Mouse (Mus musculus): ENCODE data around the gene Ttn. TPM values are rescaled to one million over a fixed set of nuclear protein-coding genes. Genes with fewer than 3 reads are reported as not detected.

The Ttn gene
- total RNA-seq, 1 experiment from 2014 or later = 0.38 TPM

GRCm38 (mm10) chr2:76885855-76886254, 96.5 kb downstream of the Ttn start:
- ATAC-seq (replicated peaks; ENCODE audit: insufficient number of reproducible peaks, low FRiP score, low TSS enrichment, poor library complexity, severe bottlenecking) = no peak

GRCm38 (mm10) chr2:76881406-76881805, 100.9 kb downstream of the Ttn start:
- ATAC-seq (replicated peaks; ENCODE audit: insufficient number of reproducible peaks, low FRiP score, low TSS enrichment, poor library complexity, severe bottlenecking) = no peak

- no peak for ATAC-seq (replicated peaks; ENCODE audit: insufficient number of reproducible peaks, low FRiP score, low TSS enrichment, poor library complexity, severe bottlenecking)
These were observed 106.8 kb downstream of the Ttn start for GRCm38 (mm10) chr2:76875587-76875986.

GRCm38 (mm10) chr2:76866928-76867327, 115.4 kb downstream of the Ttn start:
- ATAC-seq (replicated peaks; ENCODE audit: insufficient number of reproducible peaks, low FRiP score, low TSS enrichment, poor library complexity, severe bottlenecking) = no peak

GRCm38 (mm10) chr2:76865497-76865896, 116.8 kb downstream of the Ttn start:
- no peak for ATAC-seq (replicated peaks; ENCODE audit: insufficient number of reproducible peaks, low FRiP score, low TSS enrichment, poor library complexity, severe bottlenecking)

- no peak for ATAC-seq (replicated peaks; ENCODE audit: insufficient number of reproducible peaks, low FRiP score, low TSS enrichment, poor library complexity, severe bottlenecking)
These were observed 121.0 kb downstream of the Ttn start for GRCm38 (mm10) chr2:76861327-76861726.

- ATAC-seq (replicated peaks; ENCODE audit: insufficient number of reproducible peaks, low FRiP score, low TSS enrichment, poor library complexity, severe bottlenecking) = no peak
These were observed 132.3 kb downstream of the Ttn start for GRCm38 (mm10) chr2:76850066-76850465.

- ATAC-seq (replicated peaks; ENCODE audit: insufficient number of reproducible peaks, low FRiP score, low TSS enrichment, poor library complexity, severe bottlenecking) = no peak
These were observed 139.2 kb downstream of the Ttn start for GRCm38 (mm10) chr2:76843162-76843561.

- no peak for ATAC-seq (replicated peaks; ENCODE audit: insufficient number of reproducible peaks, low FRiP score, low TSS enrichment, poor library complexity, severe bottlenecking)
These were observed 161.9 kb downstream of the Ttn start for GRCm38 (mm10) chr2:76820472-76820871.

GRCm38 (mm10) chr2:76817796-76818195, 164.6 kb downstream of the Ttn start:
- ATAC-seq (replicated peaks; ENCODE audit: insufficient number of reproducible peaks, low FRiP score, low TSS enrichment, poor library complexity, severe bottlenecking) = no peak

GRCm38 (mm10) chr2:76814048-76814817, 168.1 kb downstream of the Ttn start:
- no peak for ATAC-seq (replicated peaks; ENCODE audit: insufficient number of reproducible peaks, low FRiP score, low TSS enrichment, poor library complexity, severe bottlenecking)

GRCm38 (mm10) chr2:76811160-76811559, 171.2 kb downstream of the Ttn start:
- ATAC-seq (replicated peaks; ENCODE audit: insufficient number of reproducible peaks, low FRiP score, low TSS enrichment, poor library complexity, severe bottlenecking) = no peak

- ATAC-seq (replicated peaks; ENCODE audit: insufficient number of reproducible peaks, low FRiP score, low TSS enrichment, poor library complexity, severe bottlenecking) = no peak
These were observed 174.0 kb downstream of the Ttn start for GRCm38 (mm10) chr2:76808334-76808733.

GRCm38 (mm10) chr2:76807284-76807683, 175.1 kb downstream of the Ttn start:
- no peak for ATAC-seq (replicated peaks; ENCODE audit: insufficient number of reproducible peaks, low FRiP score, low TSS enrichment, poor library complexity, severe bottlenecking)

GRCm38 (mm10) chr2:76806861-76807260, 175.5 kb downstream of the Ttn start:
- no peak for ATAC-seq (replicated peaks; ENCODE audit: insufficient number of reproducible peaks, low FRiP score, low TSS enrichment, poor library complexity, severe bottlenecking)

GRCm38 (mm10) chr2:76806376-76806775, 176.0 kb downstream of the Ttn start:
- no peak for ATAC-seq (replicated peaks; ENCODE audit: insufficient number of reproducible peaks, low FRiP score, low TSS enrichment, poor library complexity, severe bottlenecking)

GRCm38 (mm10) chr2:76805191-76805892, 177.0 kb downstream of the Ttn start:
- ATAC-seq (replicated peaks; ENCODE audit: insufficient number of reproducible peaks, low FRiP score, low TSS enrichment, poor library complexity, severe bottlenecking) = no peak

GRCm38 (mm10) chr2:76784171-76784570, 198.2 kb downstream of the Ttn start:
- ATAC-seq (replicated peaks; ENCODE audit: insufficient number of reproducible peaks, low FRiP score, low TSS enrichment, poor library complexity, severe bottlenecking) = no peak

- ATAC-seq (replicated peaks; ENCODE audit: insufficient number of reproducible peaks, low FRiP score, low TSS enrichment, poor library complexity, severe bottlenecking) = no peak
These were observed 201.6 kb downstream of the Ttn start for GRCm38 (mm10) chr2:76780792-76781191.

GRCm38 (mm10) chr2:76769831-76770230, 212.5 kb downstream of the Ttn start:
- no peak for ATAC-seq (replicated peaks; ENCODE audit: insufficient number of reproducible peaks, low FRiP score, low TSS enrichment, poor library complexity, severe bottlenecking)
